Mouse (Mus musculus): ENCODE data around the gene Pik3ip1.
A peak's percentile ranks its signal among the peaks of the same experiment; 100 is the strongest.

Gene Pik3ip1

GRCm38 (mm10) chr11:3374293-3374645 is 44.1 kb downstream of the Pik3ip1 start:
- no peak for DNase-seq (ENCODE audit: extremely low read depth, low read depth)

- no peak for DNase-seq (ENCODE audit: extremely low read depth, low read depth)
These were observed 44.5 kb downstream of the Pik3ip1 start for GRCm38 (mm10) chr11:3374741-3375140.

GRCm38 (mm10) chr11:3379427-3379826 is 49.2 kb downstream of the Pik3ip1 start:
- DNase-seq (ENCODE audit: extremely low read depth, low read depth): peak; percentile 49

- no peak for DNase-seq (ENCODE audit: extremely low read depth, low read depth)
These were observed 51.1 kb downstream of the Pik3ip1 start for GRCm38 (mm10) chr11:3381148-3381814.

GRCm38 (mm10) chr11:3382602-3383594 is 52.7 kb downstream of the Pik3ip1 start:
- no peak for DNase-seq (ENCODE audit: extremely low read depth, low read depth)

- peak; percentile 80 for DNase-seq (ENCODE audit: extremely low read depth, low read depth)
These were observed 56.8 kb downstream of the Pik3ip1 start for GRCm38 (mm10) chr11:3386941-3387368.

GRCm38 (mm10) chr11:3387482-3388196 is 57.4 kb downstream of the Pik3ip1 start:
- DNase-seq (ENCODE audit: extremely low read depth, low read depth): no peak

- DNase-seq (ENCODE audit: extremely low read depth, low read depth): no peak
These were observed 59.8 kb downstream of the Pik3ip1 start for GRCm38 (mm10) chr11:3389996-3390395.

GRCm38 (mm10) chr11:3390789-3391188 is 60.6 kb downstream of the Pik3ip1 start:
- no peak for DNase-seq (ENCODE audit: extremely low read depth, low read depth)

- no peak for DNase-seq (ENCODE audit: extremely low read depth, low read depth)
These were observed 62.3 kb downstream of the Pik3ip1 start for GRCm38 (mm10) chr11:3392526-3392925.

Data from MEL-GATA-1-ER (cell line).